In genomic region chr13:12072112-12072511, GRCm38 (mm10) we compare ENCODE assay signal across 9 mouse cellular contexts. TPM values are rescaled to one million over a fixed set of nuclear protein-coding genes. Genes with fewer than 3 reads are reported as not detected.
A peak's percentile ranks its signal among the peaks of the same experiment; 100 is the strongest.
DNase-seq lines count a peak whose midpoint lies in the region; ATAC-seq and TF ChIP-seq lines count a peak whose summit lies in the region.
"Had no signal": no experiment of that assay in that cellular context is flagged by ENCODE, and none has a peak within 500 bp of the region (broad histone marks: within the 10 kb centered on the region; RNA-seq: fewer than 3 reads in every experiment).

No protein-coding gene starts in this region.

- TF ChIP-seq CTCF in hindbrain, postnatal 0 days (IDR thresholded peaks at IDR 0.05; ENCODE audit: low read depth): no peak
- TF ChIP-seq CTCF in ES-Bruce4 (IDR thresholded peaks at IDR 0.05; ENCODE audit: low read depth, low read length): no peak

- no peak overlapping the region for H3K4me2 ChIP-seq in hindbrain, embryonic 12.5 days (replicated peaks)
- H3K4me2 ChIP-seq in hindbrain, postnatal 0 days (ENCODE audit: low read depth, low read length): no peak overlapping the region
- H3K4me2 ChIP-seq in liver, embryonic 12.5 days: no peak overlapping the region
- H3K4me2 ChIP-seq: limb, embryonic 15.5 days had no signal

- no peak overlapping the region for H3K9ac ChIP-seq in hindbrain, embryonic 12.5 days
- H3K9ac ChIP-seq in hindbrain, postnatal 0 days (replicated peaks; ENCODE audit: low read length): no peak overlapping the region
- no peak overlapping the region for H3K9ac ChIP-seq in ES-Bruce4 (ENCODE audit: low read depth, poor library complexity, severe bottlenecking)
- H3K9ac ChIP-seq in liver, embryonic 12.5 days: no peak overlapping the region
- H3K9ac ChIP-seq: limb, embryonic 15.5 days had no signal

- no peaks in the 10 kb centered on the region for H3K36me3 ChIP-seq in hindbrain, embryonic 12.5 days
- H3K36me3 ChIP-seq in hindbrain, postnatal 0 days (ENCODE audit: insufficient read depth, low read length): no peaks in the 10 kb centered on the region
- no peaks in the 10 kb centered on the region for H3K36me3 ChIP-seq in ES-Bruce4 (ENCODE audit: control insufficient read depth, insufficient read depth, low read length, poor library complexity, severe bottlenecking)
- H3K36me3 ChIP-seq in liver, embryonic 12.5 days: no peaks in the 10 kb centered on the region
- H3K36me3 ChIP-seq: limb, embryonic 15.5 days had no signal

- no peak for TF ChIP-seq POLR2A in ES-Bruce4 (IDR thresholded peaks at IDR 0.05; ENCODE audit: insufficient read depth, low read length)

- no peak overlapping the region for H3K27ac ChIP-seq in hindbrain, embryonic 12.5 days
- no peak overlapping the region for H3K27ac ChIP-seq in hindbrain, postnatal 0 days
- peak overlapping the region; percentile 81 for H3K27ac ChIP-seq in ES-Bruce4 (ENCODE audit: insufficient read depth, low read length)
- H3K27ac ChIP-seq in liver, embryonic 12.5 days: no peak overlapping the region
- H3K27ac ChIP-seq: limb, embryonic 15.5 days had no signal

- no peaks in the 10 kb centered on the region for H3K9me3 ChIP-seq in hindbrain, embryonic 12.5 days (replicated peaks)
- no peaks in the 10 kb centered on the region for H3K9me3 ChIP-seq in hindbrain, postnatal 0 days (ENCODE audit: low read length)
- H3K9me3 ChIP-seq in ES-Bruce4 (replicated peaks; ENCODE audit: control insufficient read depth, insufficient read depth, low read length, poor library complexity, severe bottlenecking): no peaks in the 10 kb centered on the region
- no peaks in the 10 kb centered on the region for H3K9me3 ChIP-seq in liver, embryonic 12.5 days (replicated peaks)
- H3K9me3 ChIP-seq: limb, embryonic 15.5 days had no signal

- H3K4me1 ChIP-seq in hindbrain, embryonic 12.5 days: 0 out of 2 replicates have a peak, but pooled peaks cover 12% of the 10 kb centered on the region
- H3K4me1 ChIP-seq in hindbrain, postnatal 0 days (ENCODE audit: insufficient read depth, low read length): peaks cover 13% of the 10 kb centered on the region; the same call in 1 of the 2 replicates
- peaks cover 1% of the 10 kb centered on the region for H3K4me1 ChIP-seq in ES-Bruce4 (ENCODE audit: control insufficient read depth, insufficient read depth, low read length)
- H3K4me1 ChIP-seq in liver, embryonic 12.5 days: no peaks in the 10 kb centered on the region

- TF ChIP-seq EP300 in ES-Bruce4 (IDR thresholded peaks at IDR 0.05; ENCODE audit: insufficient read depth, low read depth, low read length): 0 out of 2 replicates have a peak, but pooled peaks have one; percentile 46

- peak; percentile 26; the same call in 1 of the 2 replicates for ATAC-seq in hindbrain, embryonic 12.5 days (ENCODE audit: low FRiP score)
- ATAC-seq in hindbrain, postnatal 0 days: no peak
- ATAC-seq in liver, embryonic 12.5 days: no peak

- no peaks in the 10 kb centered on the region for H3K27me3 ChIP-seq in hindbrain, embryonic 12.5 days
- H3K27me3 ChIP-seq in hindbrain, postnatal 0 days (ENCODE audit: insufficient read depth, low read length): no peaks in the 10 kb centered on the region
- no peaks in the 10 kb centered on the region for H3K27me3 ChIP-seq in ES-Bruce4 (ENCODE audit: control insufficient read depth, insufficient read depth, low read length, poor library complexity, severe bottlenecking)
- H3K27me3 ChIP-seq in liver, embryonic 12.5 days (replicated peaks): no peaks in the 10 kb centered on the region
- H3K27me3 ChIP-seq: limb, embryonic 15.5 days had no signal

- DNase-seq in hindbrain, postnatal 0 days (ENCODE audit: low spot score): no peak
- DNase-seq in NIH3T3 (ENCODE audit: low read depth) (peak; percentile 2), liver (no peak)
- DNase-seq in kidney, postnatal 10 days: peak; percentile 18

- H3K4me3 ChIP-seq in hindbrain, embryonic 12.5 days: no peak overlapping the region
- H3K4me3 ChIP-seq in hindbrain, postnatal 0 days (ENCODE audit: low read length): no peak overlapping the region
- H3K4me3 ChIP-seq in ES-Bruce4 (ENCODE audit: low read depth, low read length): no peak overlapping the region
- H3K4me3 ChIP-seq in liver, embryonic 12.5 days: no peak overlapping the region
- H3K4me3 ChIP-seq: limb, embryonic 15.5 days had no signal

- WGBS in hindbrain, embryonic 12.5 days: 32% methylated on average over 3 of the region's 3 CpGs
- 39% methylated on average over 3 of the region's 3 CpGs for WGBS in hindbrain, postnatal 0 days
- 53% methylated on average over 3 of the region's 3 CpGs for WGBS in liver, embryonic 12.5 days (ENCODE audit: insufficient replicate concordance)

RNA-seq across cellular contexts. Expression of gene Ryr2, which starts 34.6 kb away (rescaled TPM):
- polyA plus RNA-seq in hindbrain, embryonic 12.5 days (2016; fragmentation: Nextera tagmentation; extraction: Ambion mirVana): 1.1 and 1.3 TPM in 2 replicates
- total RNA-seq in hindbrain, postnatal 0 days (2014; rRNA removed): 22.3 and 29.8 TPM in 2 replicates
- polyA plus RNA-seq in hindbrain, postnatal 0 days (2015; fragmentation: Nextera tagmentation; extraction: Ambion mirVana): 3.8 and 4.7 TPM in 2 replicates
- 1.9 and 2.9 TPM in 2 replicates for polyA plus RNA-seq in ES-Bruce4 (2011; ENCODE audit: insufficient read depth, insufficient read length, low read depth, missing spikeins)
- 0.20 and 0.62 TPM in 2 replicates for polyA plus RNA-seq in liver, embryonic 12.5 days (2016; fragmentation: Nextera tagmentation; extraction: Ambion mirVana)
- total RNA-seq: hematopoietic stem cell, adult 5-6 weeks had no signal

Comparison
In these comparisons a context has a peak if more than half of its experiments do, and no peak if none do; other contexts are left out.
1. DNase-seq: peak in NIH3T3 (single experiment) and kidney, postnatal 10 days (single experiment); none in hindbrain, postnatal 0 days (single experiment) and liver (single experiment).